Mouse (Mus musculus) thymus, postnatal 14 days (tissue): ENCODE measurements at regions not wholly inside any gene's neighbourhood (a gene's known extent, or its start where the extent isn't known, plus 50 kb on each side); places are given as distances from the start of the nearest gene placed in this dataset.

Experiments
- DNase-seq: peaks from one replicate; pipeline ENCODE4 v3.0.0; 2021

- DNase-seq: no peak
Measured at GRCm38 (mm10) chr10:117896911-117897643, 51.2 kb upstream of the Rap1b start.

DNA sequence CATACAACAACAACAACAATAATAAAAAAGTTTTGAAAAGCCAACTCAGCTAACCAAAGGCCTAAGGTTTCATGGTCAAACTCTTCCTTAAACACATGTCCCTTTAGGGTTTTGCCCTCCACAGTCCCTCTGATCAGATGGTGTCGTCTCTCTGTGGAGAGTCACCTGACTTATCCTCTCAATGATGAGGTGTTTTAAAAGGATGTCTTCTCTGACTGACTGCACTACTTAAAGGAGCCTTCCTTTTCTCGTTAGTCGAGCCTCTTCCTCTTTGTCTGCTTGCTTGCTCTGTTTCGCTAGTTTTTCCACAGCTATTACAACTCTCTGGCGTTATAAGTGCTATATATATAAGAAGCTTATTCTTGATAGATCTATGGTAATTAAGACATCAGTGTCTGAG is 51.9 kb upstream of the Rap1b start:
- DNase-seq: no peak

DNA sequence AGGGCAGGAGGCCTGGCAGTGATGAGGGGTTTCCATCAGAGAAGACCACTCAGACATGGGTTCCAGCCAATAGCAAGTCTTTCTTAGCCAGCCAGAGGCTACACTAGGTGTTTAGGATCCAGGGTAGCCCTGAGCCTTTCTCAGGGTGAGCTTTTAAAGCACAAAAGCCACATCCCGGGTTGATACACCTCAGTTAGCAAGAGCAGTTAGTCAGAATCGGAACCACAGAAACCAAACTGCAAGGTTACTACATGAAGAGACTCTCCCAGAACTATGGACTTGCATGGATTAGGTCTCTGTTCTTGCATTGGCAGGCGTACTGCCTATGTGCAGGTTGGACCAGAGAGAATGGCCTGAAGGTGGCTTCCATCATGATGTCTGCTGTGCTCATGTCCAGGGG is 52.6 kb upstream of the Rap1b start:
- DNase-seq: no peak

DNA sequence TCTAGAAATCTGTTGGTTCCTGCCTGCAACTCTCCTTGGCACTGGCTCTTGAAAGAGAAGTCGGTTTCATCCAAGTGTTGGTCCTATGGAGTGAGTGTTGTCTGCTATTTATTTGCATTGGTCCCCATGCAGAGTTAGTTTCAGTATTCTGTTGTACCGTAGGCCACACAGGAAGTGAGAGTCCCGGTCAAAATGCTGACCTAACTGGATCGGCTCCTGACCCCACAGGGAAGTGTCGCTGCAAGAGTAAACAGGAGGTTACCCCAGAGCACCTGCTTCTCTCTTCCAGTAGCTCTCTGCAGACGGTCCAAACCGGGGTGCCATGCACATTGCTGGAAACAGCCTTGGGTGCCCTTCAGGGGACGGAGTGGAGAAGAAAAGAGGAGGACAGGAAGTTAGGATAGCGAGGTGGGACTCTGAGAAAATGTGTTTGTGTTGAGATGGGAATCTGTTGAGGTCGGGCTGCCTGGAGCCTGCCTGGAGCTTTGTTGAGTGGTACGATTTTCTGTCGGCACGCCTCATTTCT is 53.6 kb upstream of the Rap1b start:
- no peak for DNase-seq

GRCm38 (mm10) chr10:117905666-117906266 is 59.9 kb upstream of the Rap1b start:
- peak; percentile 33 for DNase-seq

DNA sequence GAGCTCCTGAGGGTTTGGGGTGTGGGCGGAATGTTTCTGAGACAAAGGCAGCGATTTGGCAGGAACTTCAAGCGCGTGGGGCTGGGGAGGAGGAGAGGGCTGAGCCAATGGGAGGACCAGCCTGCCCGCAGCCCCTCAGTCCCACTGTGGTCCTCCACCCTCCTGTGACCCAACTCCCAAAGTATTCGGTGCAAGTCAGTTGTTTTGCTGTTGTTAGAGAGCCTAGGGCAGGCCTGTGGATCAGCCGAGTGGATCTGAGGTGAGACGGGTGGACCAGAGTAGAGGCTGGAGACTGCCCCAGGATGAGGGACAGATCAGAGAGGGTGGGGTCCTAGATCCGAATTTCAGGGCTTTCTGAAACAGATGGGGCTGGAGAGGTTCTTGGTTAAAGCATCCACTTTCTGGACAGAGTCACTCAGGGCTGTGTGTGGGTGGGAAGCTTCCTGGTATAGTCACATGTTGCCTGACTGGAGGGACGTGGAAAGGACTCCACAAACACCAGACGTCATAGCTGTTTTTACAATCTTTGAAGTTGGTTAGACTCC is 60.5 kb upstream of the Rap1b start:
- DNase-seq: no peak

- DNase-seq: no peak
Measured at GRCm38 (mm10) chr10:117908079-117908675, 62.3 kb upstream of the Rap1b start.

GRCm38 (mm10) chr10:117909155-117909554 is 63.3 kb upstream of the Rap1b start:
- no peak for DNase-seq

DNA sequence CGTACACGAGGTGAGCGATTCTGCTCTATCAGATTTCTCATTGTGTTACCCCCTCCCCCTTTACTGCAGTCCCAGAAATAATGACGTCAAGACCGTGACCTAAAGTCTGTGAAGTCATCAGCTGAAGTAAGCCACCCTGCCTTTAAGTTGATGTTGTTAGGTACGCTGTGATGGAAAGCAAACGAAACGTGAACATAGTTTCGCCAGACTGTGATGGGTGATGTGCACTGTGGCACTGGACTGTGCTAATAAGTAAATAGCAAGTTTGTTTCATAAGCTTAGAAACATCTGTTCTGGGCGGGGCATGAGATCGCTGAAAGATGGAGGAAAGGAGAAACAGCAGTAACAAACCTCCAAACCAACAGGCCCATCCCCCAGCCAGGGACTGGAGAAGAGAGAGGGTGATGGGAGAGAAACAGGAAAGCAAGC is 64.0 kb upstream of the Rap1b start:
- no peak for DNase-seq

DNA sequence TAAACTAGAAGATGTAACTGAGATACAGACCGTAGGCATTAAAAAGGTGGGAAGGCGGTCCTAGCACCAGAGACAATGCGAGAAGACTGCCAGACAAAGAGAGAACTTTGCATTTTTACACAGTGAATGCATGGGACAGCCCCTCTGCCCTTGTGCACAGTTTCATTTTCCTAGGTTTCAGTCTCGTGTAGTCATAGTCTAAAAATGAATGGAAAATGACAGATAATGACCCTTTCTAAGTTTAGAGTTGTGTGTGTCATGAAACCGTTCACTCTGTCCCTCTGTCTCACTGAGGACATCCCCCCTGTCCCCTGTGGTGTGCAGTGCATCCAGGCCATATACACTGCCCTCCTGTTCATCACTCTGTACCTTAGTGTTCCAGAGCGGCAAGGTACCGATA is 64.6 kb upstream of the Rap1b start:
- DNase-seq: no peak

DNA sequence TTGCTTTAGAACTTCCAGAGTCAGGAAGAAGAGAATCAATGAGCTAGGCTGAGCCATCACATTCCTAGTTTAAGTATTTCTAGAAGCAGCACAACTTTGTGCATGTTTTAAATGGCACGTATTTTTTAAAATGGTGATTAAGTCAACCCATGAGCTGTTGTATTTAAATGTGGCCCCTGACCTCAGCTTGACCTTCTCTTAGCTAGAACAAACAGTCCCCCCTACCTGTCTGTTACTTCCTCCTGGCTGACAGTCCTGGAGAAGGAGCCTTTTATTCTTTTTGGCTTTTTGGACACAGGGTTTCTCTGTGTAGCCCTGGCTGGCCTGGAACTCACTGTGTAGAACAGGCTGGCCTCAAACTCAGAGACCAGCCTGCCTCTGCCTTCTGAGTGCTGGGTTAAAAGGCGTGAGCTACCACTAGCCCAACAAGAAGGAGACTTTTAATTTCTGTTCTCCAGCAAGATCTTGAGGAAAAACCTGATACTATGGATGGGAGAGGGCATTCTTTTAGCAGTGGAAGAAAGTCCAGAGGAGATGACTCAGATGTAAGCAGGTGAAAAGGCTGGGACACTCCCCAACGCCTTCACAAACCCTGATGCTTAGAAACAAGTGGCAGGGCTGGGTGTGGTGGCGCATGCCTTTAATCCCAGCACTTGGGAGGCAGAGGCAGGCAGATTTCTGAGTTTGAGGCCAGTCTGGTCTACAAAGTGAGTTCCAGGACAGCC is 69.3 kb upstream of the Rap1b start:
- no peak for DNase-seq

DNA sequence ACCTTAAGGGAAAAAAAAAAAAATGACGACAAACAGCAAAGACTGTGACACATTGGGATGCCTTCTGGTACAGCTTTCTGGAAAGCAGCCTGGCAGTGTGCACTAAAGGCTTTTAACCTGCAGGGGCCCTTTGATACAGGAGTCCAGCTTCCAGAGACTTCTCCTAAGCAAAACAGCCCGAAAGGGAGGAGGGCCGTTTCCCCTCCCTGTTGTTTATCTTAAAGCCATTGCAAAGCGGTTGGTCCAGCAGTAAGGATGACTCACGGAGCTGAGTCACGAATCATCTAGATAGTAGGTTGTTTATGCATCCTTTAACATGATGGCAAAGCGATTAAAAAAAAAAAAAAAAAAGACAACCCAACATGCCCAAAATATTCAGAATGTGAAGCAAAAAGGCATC is 70.4 kb upstream of the Rap1b start:
- no peak for DNase-seq

GRCm38 (mm10) chr10:117917870-117918269 is 72.0 kb upstream of the Rap1b start:
- DNase-seq: peak; percentile 36

- peak; percentile 84 for DNase-seq
Measured at GRCm38 (mm10) chr10:117918616-117919015, 72.8 kb upstream of the Rap1b start.

GRCm38 (mm10) chr10:117919186-117919941 is 73.5 kb upstream of the Rap1b start:
- DNase-seq: peak; percentile 49

GRCm38 (mm10) chr10:117925186-117925585 is 79.4 kb upstream of the Rap1b start:
- no peak for DNase-seq

GRCm38 (mm10) chr10:117925611-117926555 is 80.0 kb upstream of the Rap1b start:
- no peak for DNase-seq

DNA sequence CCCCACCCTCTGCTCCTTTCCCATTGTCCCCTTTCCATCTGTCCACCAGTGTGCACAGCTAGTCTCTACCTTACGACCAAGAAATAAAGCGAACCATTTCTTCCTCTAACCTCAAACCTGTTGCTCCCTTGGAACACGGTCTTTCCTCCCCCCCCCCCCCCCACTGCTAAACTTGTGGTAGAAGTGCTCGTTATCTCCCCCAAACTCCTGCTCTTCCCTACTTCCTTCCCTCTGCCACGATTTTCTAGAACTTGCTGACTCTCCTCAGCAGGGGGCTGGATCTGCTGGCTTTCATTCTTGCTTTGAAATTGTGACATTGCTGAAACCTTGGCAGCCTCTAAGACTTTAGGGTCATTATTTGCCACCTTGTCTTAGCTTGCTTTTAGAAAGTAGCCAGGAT is 83.2 kb upstream of the Rap1b start:
- no peak for DNase-seq

GRCm38 (mm10) chr10:117934797-117935196 is 89.0 kb upstream of the Rap1b start:
- DNase-seq: no peak

DNA sequence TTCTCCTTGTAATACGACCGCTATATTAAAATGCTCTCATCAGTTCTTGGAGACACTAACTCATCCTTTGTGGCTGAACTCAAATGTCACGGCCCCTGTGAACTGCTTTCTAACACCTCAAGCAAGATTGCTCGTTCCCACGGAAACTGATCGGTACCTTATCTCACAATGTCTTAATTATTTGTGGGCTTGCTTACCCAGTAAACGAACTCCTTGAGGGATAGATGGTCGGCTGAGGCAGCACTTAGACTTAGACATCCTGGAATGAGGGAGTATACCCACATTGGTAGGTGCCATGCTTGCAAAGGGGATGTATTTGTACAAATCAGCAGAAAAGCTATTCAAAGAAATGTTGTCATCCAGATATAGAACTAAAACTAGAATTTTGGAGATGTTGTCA is 92.9 kb upstream of the Rap1b start:
- no peak for DNase-seq
